Mouse (Mus musculus): Measurements from ENCODE around the gene Wnt7b. TPM values are rescaled to one million over a fixed set of nuclear protein-coding genes. Genes with fewer than 3 reads are reported as not detected.

The Wnt7b gene
- polyA plus RNA-seq, 1 experiment = 3.4 TPM

- TF ChIP-seq POLR2A (IDR thresholded peaks at IDR 0.05; ENCODE audit: control insufficient read depth, extremely low read depth, insufficient read depth, low read length, poor library complexity) (no peak), CTCF (IDR thresholded peaks at IDR 0.05; ENCODE audit: borderline replicate concordance, control insufficient read depth, extremely low read depth, insufficient read depth, low read length, poor library complexity) (no peak)
- Histone ChIP-seq H3K4me3 (ENCODE audit: control insufficient read depth, insufficient read depth, low read length) (no peak overlapping the region), H3K27ac (ENCODE audit: control insufficient read depth, insufficient read depth, low read length) (no peak overlapping the region), H3K4me1 (replicated peaks; ENCODE audit: control insufficient read depth, insufficient read depth, low read length) (peaks cover 21% of the 10 kb centered on the region), H3K36me3 (ENCODE audit: control insufficient read depth, insufficient read depth, low read length) (no peaks in the 10 kb centered on the region), H3K27me3 (ENCODE audit: control insufficient read depth, insufficient read depth, low read length) (no peaks in the 10 kb centered on the region)
- WGBS = 82% methylated on average over 5 of the region's 5 CpGs
- no peak for DNase-seq
These were observed 16.2 kb upstream of the Wnt7b start for GRCm38 (mm10) chr15:85598443-85598842.

GRCm38 (mm10) chr15:85597403-85597802 lies 15.1 kb upstream of the Wnt7b start:
- TF ChIP-seq POLR2A (IDR thresholded peaks at IDR 0.05; ENCODE audit: control insufficient read depth, extremely low read depth, insufficient read depth, low read length, poor library complexity) (no peak), CTCF (IDR thresholded peaks at IDR 0.05; ENCODE audit: borderline replicate concordance, control insufficient read depth, extremely low read depth, insufficient read depth, low read length, poor library complexity) (no peak)
- H3K36me3 ChIP-seq (ENCODE audit: control insufficient read depth, insufficient read depth, low read length) = no peaks in the 10 kb centered on the region
- peak; percentile 31 for DNase-seq
- H3K4me1 ChIP-seq (replicated peaks; ENCODE audit: control insufficient read depth, insufficient read depth, low read length) = peaks cover 20% of the 10 kb centered on the region
- H3K27ac ChIP-seq (ENCODE audit: control insufficient read depth, insufficient read depth, low read length) = no peak overlapping the region
- no peaks in the 10 kb centered on the region for H3K27me3 ChIP-seq (ENCODE audit: control insufficient read depth, insufficient read depth, low read length)
- no peak overlapping the region for H3K4me3 ChIP-seq (ENCODE audit: control insufficient read depth, insufficient read depth, low read length)
- WGBS = 75% methylated on average over 3 of the region's 3 CpGs

- Histone ChIP-seq H3K4me3 (ENCODE audit: control insufficient read depth, insufficient read depth, low read length) (no peak overlapping the region), H3K4me1 (replicated peaks; ENCODE audit: control insufficient read depth, insufficient read depth, low read length) (no peaks in the 10 kb centered on the region), H3K36me3 (ENCODE audit: control insufficient read depth, insufficient read depth, low read length) (no peaks in the 10 kb centered on the region), H3K27me3 (ENCODE audit: control insufficient read depth, insufficient read depth, low read length) (no peaks in the 10 kb centered on the region), H3K27ac (ENCODE audit: control insufficient read depth, insufficient read depth, low read length) (no peak overlapping the region)
- TF ChIP-seq CTCF (IDR thresholded peaks at IDR 0.05; ENCODE audit: borderline replicate concordance, control insufficient read depth, extremely low read depth, insufficient read depth, low read length, poor library complexity) (no peak), POLR2A (IDR thresholded peaks at IDR 0.05; ENCODE audit: control insufficient read depth, extremely low read depth, insufficient read depth, low read length, poor library complexity) (no peak)
- DNase-seq = no peak
- 58% methylated on average over 4 of the region's 4 CpGs for WGBS
These were observed 10.4 kb upstream of the Wnt7b start for GRCm38 (mm10) chr15:85592674-85593073.

DNA sequence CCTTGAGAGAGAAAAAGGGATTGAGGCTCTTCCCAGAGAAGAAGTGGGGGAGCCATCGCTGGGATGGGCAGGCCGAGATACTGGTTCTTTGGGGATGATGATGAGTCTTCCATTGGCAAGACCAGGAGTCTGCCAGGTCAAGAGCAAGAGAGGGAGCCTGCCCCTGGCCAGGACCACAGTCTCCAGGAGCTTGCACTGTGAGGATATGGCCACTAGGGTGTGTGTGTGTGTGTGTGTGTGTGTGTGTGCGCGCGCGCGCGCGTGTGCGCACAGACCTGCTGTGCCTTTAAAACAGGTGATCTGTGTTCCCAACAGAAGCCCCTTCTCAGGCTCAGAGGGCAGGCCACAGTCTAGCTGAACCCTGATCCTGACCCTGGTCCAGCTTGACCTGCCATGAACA lies 8.6 kb upstream of the Wnt7b start:
- no peak for TF ChIP-seq POLR2A (IDR thresholded peaks at IDR 0.05; ENCODE audit: control insufficient read depth, extremely low read depth, insufficient read depth, low read length, poor library complexity)
- no peak for TF ChIP-seq CTCF (IDR thresholded peaks at IDR 0.05; ENCODE audit: borderline replicate concordance, control insufficient read depth, extremely low read depth, insufficient read depth, low read length, poor library complexity)
- no peak overlapping the region for H3K4me3 ChIP-seq (ENCODE audit: control insufficient read depth, insufficient read depth, low read length)
- DNase-seq = no peak
- no peak overlapping the region for H3K27ac ChIP-seq (ENCODE audit: control insufficient read depth, insufficient read depth, low read length)
- WGBS = 87% methylated on average over 10 of the region's 10 CpGs
- no peaks in the 10 kb centered on the region for H3K36me3 ChIP-seq (ENCODE audit: control insufficient read depth, insufficient read depth, low read length)
- H3K4me1 ChIP-seq (replicated peaks; ENCODE audit: control insufficient read depth, insufficient read depth, low read length) = no peaks in the 10 kb centered on the region
- H3K27me3 ChIP-seq (ENCODE audit: control insufficient read depth, insufficient read depth, low read length) = no peaks in the 10 kb centered on the region

GRCm38 (mm10) chr15:85583504-85583903 lies 1.2 kb upstream of the Wnt7b start:
- 6% methylated on average over 11 of the region's 11 CpGs for WGBS

DNA sequence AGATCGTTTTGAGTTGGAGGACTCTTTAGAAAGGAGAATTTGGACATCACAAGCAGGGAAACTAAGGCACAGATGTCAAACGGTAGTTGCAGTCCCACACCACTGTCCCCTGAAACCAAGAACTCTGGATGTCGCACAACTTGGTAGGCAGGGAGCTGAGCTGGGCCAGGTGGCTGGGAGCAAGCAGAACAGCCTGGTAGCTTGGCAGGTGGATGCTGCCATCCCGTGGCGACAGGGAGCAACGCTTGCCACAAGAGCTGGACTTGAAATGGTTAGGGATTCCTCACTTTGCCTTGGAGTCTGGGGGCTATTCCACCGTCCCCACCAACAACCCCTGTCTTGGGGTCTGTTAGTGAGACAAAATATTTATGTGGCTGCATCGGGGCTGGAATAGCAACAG lies 751 bp upstream of the Wnt7b start:
- TF ChIP-seq CTCF (IDR thresholded peaks at IDR 0.05; ENCODE audit: borderline replicate concordance, control insufficient read depth, extremely low read depth, insufficient read depth, low read length, poor library complexity) = peak; percentile 73; the same call in 1 of the 2 replicates
- TF ChIP-seq POLR2A (IDR thresholded peaks at IDR 0.05; ENCODE audit: control insufficient read depth, extremely low read depth, insufficient read depth, low read length, poor library complexity) = no peak

More at GRCm38 (mm10) chr15:85583504-85583903, 1.2 kb upstream of the Wnt7b start:
- Histone ChIP-seq H3K27ac (ENCODE audit: control insufficient read depth, insufficient read depth, low read length) (no peak overlapping the region), H3K4me1 (replicated peaks; ENCODE audit: control insufficient read depth, insufficient read depth, low read length) (no peaks in the 10 kb centered on the region), H3K36me3 (ENCODE audit: control insufficient read depth, insufficient read depth, low read length) (no peaks in the 10 kb centered on the region), H3K27me3 (ENCODE audit: control insufficient read depth, insufficient read depth, low read length) (peaks cover 11% of the 10 kb centered on the region), H3K4me3 (ENCODE audit: control insufficient read depth, insufficient read depth, low read length) (no peak overlapping the region)
- peak; percentile 79 for DNase-seq
- TF ChIP-seq CTCF (IDR thresholded peaks at IDR 0.05; ENCODE audit: borderline replicate concordance, control insufficient read depth, extremely low read depth, insufficient read depth, low read length, poor library complexity) (peak; percentile 79; the same call in 1 of the 2 replicates), POLR2A (IDR thresholded peaks at IDR 0.05; ENCODE audit: control insufficient read depth, extremely low read depth, insufficient read depth, low read length, poor library complexity) (no peak)

DNA sequence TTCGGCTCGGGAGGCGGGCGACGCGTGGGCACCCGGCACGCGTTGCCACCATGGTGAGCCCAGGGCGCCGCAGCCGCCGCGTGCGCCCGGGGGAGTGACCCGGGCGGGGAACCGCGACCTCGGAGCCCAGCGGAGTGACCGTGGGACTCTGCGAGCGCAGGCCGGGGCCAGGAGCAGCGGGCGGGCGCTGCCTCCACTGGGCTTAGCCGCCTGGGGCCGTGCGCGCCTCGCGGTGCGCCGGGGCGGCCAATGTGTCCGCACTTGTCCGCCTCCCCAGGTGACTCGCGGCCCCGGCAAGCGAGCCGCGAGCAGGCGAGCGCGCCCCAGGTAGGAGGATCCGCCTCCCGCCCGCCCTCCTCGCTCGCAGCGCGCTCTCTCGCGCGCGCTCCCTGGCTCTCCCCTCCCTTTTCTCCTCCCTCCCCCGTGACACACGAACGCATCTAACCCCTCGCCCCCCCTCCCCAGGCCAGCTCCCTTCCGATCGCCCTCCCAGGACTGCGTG lies 659 bp downstream of the Wnt7b start:
- H3K27ac ChIP-seq (ENCODE audit: control insufficient read depth, insufficient read depth, low read length) = no peak overlapping the region
- H3K4me1 ChIP-seq (replicated peaks; ENCODE audit: control insufficient read depth, insufficient read depth, low read length) = no peaks in the 10 kb centered on the region
- H3K4me3 ChIP-seq (ENCODE audit: control insufficient read depth, insufficient read depth, low read length) = no peak overlapping the region
- 3% methylated on average over 61 of the region's 67 CpGs for WGBS
- DNase-seq = no peak
- peaks cover 15% of the 10 kb centered on the region for H3K27me3 ChIP-seq (ENCODE audit: control insufficient read depth, insufficient read depth, low read length)
- TF ChIP-seq CTCF (IDR thresholded peaks at IDR 0.05; ENCODE audit: borderline replicate concordance, control insufficient read depth, extremely low read depth, insufficient read depth, low read length, poor library complexity) = no peak
- no peak for TF ChIP-seq POLR2A (IDR thresholded peaks at IDR 0.05; ENCODE audit: control insufficient read depth, extremely low read depth, insufficient read depth, low read length, poor library complexity)
- H3K36me3 ChIP-seq (ENCODE audit: control insufficient read depth, insufficient read depth, low read length) = no peaks in the 10 kb centered on the region

More for the DNA sequence above, 751 bp upstream of the Wnt7b start:
- Histone ChIP-seq H3K27ac (ENCODE audit: control insufficient read depth, insufficient read depth, low read length) (no peak overlapping the region), H3K36me3 (ENCODE audit: control insufficient read depth, insufficient read depth, low read length) (no peaks in the 10 kb centered on the region), H3K4me3 (ENCODE audit: control insufficient read depth, insufficient read depth, low read length) (no peak overlapping the region), H3K27me3 (ENCODE audit: control insufficient read depth, insufficient read depth, low read length) (peaks cover 11% of the 10 kb centered on the region), H3K4me1 (replicated peaks; ENCODE audit: control insufficient read depth, insufficient read depth, low read length) (no peaks in the 10 kb centered on the region)
- DNase-seq = peak; percentile 65
- WGBS = 2% methylated on average over 8 of the region's 8 CpGs

All from thymus, adult 2 months (tissue).